Mouse (Mus musculus) CH12.LX (cell line): ENCODE measurements around the gene Ppp2r3d.

ENCODE experiments used
- CTCF ChIP-seq, 2 experiments: IDR thresholded peaks in 1 of 2; conservative IDR thresholded peaks in 1 of 2; 2 replicates each; pipeline ENCODE4 v1.5.1; 2011 to 2012; ENCODE audit warnings: low read depth in 2 of 2, low read length in 2 of 2, improper control_type of control experiment in 1 of 2, inconsistent platforms in 1 of 2, mild to moderate bottlenecking in 1 of 2, moderate library complexity in 1 of 2
- EP300 ChIP-seq: IDR thresholded peaks from 2 replicates; pipeline ENCODE4 v1.6.1; 2011; ENCODE audit warnings: low read length, improper control_type of control experiment
- NRF1 ChIP-seq: IDR thresholded peaks from 2 replicates; pipeline ENCODE4 v1.6.1; 2014; ENCODE audit warnings: low read depth, mild to moderate bottlenecking, inconsistent platforms, low read length, improper control_type of control experiment, moderate library complexity
- TBP ChIP-seq: conservative IDR thresholded peaks from 2 replicates; pipeline ENCODE4 v1.6.1; 2011; ENCODE audit warnings: low read depth, low read length, improper control_type of control experiment

DNA sequence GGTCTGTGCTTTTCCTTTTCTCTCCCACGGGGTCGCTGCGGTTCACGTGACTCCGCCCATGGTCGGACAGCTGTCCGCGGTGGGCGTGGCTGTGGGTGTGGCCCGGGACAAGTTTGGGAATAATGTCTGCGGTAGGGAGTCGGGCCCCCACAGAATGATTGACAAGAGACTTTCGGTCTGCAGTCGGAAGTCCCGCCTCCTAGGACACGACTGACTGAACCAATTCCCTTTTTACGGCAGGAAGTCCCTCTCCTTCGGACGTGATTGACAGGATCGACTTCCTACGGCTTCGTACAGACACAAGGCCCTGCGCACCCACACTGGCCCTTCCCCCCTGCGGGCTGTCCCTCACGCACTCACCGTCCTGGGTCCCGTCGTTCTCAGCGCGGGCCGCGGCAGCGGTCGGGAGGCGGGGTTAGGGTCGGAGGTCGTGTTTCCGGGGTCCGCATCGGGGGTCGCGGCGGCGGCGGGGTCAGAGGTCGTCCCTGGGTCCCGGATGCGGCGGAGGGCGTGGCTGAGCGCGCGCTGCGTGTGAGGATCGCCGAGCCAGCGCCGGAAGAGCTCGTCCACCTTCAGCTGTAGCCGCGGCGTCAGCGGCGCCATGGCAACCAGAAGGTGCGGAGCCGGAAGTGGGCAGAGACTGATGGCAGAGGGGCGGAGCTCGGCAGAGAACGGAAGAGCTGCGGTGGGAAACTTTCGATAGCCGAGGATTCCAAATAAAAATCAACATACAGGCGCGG lies 53.0 kb downstream of the Ppp2r3d start:
- TF ChIP-seq NRF1 (peak; percentile 49; the same call in 1 of the 2 replicates), TBP (no peak), CTCF (conservative IDR thresholded peaks at IDR 0.05 in 1 of 2, IDR thresholded peaks at IDR 0.05 in 1 of 2; ENCODE audit: low read depth in 2 of 2, low read length in 2 of 2) (no peak), EP300 (no peak)
